Mouse (Mus musculus) kidney, adult 9 months (tissue): ENCODE measurements at regions not wholly inside any gene's neighbourhood (a gene's known extent, or its start where the extent isn't known, plus 50 kb on each side); places are given as distances from the start of the nearest gene placed in this dataset.

Source experiments
- DNase-seq: peaks from one replicate; pipeline ENCODE4 v3.0.0; 2022

DNA sequence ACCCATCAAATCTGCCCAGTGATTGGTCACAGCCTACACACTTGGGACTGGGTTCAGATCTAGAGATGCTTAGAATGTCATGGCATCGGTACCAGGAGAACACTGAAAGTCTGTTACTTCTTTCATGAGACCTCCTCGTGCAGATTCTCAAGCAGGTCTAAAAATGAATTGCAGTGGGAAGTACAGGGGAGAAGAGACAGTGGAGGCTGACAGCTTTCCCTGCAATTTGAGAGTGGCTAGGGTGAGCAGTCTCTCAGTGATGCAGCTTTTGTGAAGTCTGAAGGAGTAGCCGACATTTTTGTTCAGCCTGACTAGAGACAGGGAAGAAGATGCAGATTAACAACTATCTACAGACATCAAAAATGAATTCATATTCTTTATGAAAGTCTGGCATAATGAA lies 112.5 kb downstream of the Fam198b start:
- no peak for DNase-seq

DNA sequence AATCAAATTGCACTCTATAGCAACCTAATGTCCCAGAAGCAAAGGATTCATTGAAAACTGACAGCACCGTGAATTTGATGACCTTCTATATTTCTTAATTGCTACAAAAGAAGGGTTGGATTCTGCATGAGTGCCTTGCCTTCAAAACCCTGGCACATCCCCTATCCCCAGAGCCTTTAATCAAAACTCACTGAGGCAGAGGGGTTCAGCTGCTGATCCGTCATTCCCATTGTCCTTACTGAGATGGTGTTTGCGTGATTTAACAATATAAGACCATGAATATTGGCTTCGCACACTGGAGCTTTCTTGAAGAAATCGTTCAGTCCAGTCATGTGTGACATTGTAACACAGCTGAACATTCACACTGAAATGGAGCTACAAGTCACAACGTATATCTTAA lies 118.0 kb downstream of the Fam198b start:
- DNase-seq = no peak

DNA sequence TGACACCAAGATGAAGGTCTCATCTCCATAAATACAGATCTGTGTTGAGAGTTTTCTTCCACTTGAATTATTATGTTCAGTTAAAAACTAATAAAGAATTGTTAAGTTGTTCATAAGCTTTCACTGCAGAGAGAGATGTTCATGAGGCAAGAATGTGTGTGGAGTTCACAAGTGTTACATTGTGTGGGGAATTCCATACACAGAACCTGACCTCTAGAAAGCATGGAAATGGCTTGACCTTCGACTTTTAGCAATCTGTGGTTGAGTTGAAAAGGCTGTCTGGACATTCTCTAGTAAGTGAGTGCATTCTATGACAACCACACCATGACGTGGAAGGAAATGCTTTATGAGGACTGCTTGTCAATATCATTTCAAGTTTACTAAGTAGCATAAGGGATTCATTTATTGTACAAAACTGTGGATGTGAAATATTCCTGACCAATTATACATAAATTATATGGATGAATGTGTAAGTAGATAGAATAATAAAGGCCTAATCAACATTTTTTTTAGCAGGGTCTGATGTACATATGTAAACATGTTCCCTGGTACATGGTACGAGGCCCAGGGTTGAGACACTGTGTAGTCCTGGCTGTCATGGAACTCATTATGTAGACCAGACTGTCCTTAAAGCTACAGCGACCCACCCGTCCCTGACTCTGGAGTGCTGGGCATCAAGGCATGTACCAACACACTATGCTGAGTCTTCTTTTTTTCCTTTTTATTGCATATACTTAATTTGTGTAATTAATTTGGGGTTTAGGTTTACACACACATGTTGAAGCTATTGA lies 119.2 kb downstream of the Fam198b start:
- no peak for DNase-seq

DNA sequence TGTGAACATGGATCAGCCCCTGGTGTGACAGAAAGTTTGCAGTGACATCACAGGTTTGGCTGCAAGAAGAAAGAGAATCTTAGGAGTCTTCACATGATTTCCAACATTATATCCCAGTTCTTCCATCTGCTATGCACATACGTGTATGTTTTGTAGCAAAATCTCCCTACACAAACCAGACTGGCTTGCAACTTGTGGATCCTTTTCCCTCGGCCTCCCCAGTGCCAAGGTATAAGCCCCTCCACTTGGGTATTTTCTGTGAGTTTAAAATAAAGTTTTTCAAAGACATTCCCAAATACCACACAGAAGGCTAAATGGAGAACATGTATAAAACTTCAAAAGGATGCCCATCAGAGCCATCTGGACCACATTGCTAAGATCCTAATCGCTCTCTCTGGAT lies 120.2 kb downstream of the Fam198b start:
- no peak for DNase-seq

DNA sequence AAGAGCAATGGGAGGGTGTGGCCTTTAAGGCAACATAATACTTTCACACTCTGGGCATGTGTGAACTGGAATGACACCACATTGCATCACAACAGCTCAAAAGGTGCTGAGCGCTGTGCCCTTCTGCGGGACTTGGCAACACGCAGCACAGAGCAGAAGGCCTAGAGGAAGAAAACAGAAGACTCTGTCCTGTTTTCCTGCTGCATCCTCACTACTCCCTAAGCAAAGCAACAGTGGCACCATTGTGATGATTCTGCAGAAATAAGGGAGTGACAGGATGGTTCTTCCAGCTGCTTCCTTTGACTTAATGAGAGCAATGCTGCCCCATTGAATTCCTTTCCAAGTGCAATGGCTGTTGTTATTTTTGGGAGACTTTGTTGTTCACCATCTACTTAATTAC lies 120.6 kb downstream of the Fam198b start:
- DNase-seq = no peak

DNA sequence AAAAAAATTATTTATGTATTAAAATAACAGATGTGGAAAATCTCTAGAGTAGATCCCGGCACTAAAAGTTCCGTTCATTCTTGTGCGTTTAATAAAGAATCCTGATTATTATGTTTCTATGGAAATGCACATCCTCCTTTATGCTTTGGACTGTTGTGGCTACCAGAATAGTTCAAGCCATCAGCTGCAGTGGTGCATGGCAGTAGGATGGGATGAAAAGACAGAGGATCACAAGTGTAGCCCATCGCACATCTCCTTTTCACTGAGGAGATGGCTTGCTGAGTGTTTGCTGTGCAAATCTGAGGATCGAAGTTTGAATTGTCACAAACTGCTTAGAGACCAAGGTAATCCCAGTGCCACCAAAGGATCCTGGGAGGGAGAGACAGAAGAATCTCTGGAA lies 121.0 kb downstream of the Fam198b start:
- DNase-seq = no peak

DNA sequence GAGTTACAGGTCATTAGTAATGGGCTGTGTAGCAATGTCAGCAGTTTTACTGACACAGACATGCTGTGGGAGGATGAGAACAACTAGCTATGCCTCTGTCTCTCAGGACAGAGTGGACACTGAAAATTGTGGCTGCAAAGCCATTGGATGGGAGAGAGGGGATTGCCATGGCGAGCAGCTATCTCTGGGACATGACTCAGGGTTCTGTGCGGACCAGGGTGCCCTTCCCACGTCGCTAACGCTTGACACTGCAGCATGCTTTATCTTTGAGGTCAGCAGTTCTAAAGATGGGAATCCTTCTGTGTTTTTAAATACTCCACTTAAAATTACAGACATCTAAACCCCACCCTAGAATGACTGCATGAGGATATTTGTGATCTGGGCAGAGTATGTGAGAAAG lies 121.9 kb downstream of the Fam198b start:
- DNase-seq = no peak

DNA sequence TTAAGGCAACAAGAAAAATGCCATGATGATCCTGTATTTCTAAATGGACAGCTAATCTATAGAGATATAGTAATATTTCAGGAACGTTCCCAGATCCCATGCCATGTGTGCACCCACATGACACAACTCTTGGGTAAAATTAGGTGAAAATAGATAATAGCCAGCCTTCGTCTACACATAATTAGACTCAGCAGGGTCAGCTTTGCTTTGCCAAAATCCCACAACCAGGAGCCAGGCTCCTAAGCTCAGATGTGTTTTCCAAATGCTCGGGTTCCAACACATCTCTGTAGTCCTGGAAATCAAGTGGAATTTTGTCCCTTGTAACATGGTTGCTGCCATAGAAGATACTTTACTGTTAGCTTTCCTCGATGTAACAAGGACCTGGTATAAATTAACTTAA lies 122.7 kb downstream of the Fam198b start:
- DNase-seq = no peak

DNA sequence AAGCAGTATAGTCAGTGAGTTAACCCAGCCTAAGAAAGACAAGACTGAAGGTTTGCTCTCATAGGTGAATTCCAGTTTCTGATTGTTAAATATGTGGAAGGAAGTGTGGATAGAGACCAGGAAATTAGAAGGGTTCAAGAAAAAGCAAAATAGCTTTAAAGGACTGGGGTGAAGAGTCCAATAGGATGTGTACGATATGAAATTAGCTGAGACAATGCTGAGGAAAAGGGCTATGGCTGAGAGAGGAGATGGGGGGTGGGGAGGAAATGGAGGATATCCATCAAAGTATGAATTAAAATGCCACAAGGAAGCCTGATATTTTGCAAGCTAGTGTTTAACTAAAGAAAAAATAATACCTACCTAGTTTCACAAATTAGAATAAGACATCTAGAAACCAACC lies 124.9 kb downstream of the Fam198b start:
- peak; percentile 14 for DNase-seq

DNA sequence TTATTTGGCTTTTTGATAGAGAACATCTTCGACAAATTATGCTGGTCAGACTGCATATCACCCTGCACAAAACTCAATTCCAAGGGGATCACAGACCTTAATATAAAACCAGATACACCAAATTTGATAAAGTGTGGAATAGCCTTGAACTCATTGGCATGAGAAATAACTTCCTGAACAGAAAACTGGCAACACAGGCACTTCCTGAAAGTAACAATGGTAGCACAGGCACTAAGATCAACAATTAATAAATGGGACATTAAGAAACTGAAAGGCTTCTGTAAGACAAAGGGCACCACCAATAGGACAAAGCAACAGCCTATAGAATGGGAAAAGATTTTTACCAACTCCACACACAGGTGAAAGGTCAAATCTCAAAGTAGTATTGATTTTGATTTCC lies 141.5 kb downstream of the Fam198b start:
- DNase-seq = peak; percentile 9

DNA sequence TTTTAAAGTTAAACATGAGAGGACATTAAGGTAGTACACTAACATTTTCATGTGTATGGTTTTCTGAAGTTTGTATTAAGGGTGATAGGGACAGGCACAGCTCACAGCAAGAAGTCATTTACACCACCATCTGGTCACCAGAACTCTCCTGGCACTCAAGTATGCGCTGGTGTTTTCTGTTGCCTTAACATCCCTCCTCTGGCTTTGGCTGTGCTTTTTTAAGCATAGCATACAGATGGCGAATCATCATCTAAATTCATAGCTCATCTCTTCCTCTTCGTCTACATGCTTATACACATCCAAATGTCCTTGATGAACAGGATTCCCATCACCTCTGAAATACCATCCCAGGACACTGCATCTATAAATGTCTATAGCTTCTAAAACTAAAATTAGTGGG lies 148.7 kb downstream of the Fam198b start:
- DNase-seq = no peak

DNA sequence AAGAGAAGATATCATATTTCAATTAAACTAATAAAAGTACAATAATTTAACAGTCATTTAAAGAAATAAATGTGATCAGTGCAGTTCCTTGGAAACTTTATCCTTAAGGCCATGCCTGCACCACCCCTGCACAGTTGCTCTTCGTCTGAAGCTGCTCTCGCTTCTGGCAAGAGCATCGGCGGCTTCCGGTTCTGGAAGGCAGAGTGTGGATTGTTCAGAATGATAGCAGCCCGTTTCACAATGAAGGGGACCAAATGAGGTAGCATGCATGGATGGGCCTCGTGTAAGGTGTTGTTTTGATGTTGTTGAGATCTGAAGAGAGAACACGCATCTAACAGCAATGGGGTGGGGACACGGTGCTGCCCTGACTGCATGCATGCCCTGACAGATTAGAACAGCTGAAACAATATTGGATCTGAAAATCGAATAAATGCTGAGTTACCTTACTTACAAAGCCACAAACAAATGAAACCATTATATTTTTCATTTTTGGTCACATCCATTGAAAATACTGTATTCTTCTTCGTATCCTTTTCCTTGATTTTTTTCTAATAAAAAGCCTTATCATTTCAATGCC lies 154.3 kb downstream of the Fam198b start:
- DNase-seq = no peak

DNA sequence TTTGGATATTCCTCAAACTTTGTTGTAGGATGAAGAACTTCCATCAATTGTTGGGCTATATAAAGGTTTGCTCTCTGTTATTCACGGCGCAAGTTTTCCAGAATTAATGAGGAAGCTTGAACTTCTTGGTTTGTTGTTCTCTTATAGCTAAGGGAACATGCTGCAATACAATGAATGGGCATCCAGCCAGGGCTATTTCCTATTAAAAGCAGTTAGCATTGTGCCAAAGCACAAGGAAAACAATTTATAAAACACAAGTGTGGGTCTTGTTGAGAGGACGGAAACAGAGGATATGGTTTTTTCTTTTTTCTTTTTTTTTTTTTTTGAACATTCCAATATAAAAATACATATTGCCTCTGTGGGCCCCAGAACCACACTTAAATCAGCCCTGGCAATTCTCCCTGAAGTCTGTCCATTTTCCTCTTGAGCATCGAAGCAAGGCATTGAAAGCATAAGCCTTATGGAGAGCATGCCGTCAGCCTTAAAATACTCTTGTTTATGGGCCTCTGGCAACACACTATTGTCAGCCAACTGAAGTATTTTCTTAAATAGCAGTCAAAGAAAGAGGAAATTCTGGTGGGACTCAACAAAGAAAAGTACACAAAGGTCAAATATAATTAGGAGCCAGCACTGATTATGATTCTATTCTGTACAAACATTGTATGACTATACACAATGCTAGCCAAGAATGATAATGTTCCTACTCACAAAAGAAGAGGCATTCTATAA lies 158.6 kb downstream of the Fam198b start:
- DNase-seq = peak; percentile 76

DNA sequence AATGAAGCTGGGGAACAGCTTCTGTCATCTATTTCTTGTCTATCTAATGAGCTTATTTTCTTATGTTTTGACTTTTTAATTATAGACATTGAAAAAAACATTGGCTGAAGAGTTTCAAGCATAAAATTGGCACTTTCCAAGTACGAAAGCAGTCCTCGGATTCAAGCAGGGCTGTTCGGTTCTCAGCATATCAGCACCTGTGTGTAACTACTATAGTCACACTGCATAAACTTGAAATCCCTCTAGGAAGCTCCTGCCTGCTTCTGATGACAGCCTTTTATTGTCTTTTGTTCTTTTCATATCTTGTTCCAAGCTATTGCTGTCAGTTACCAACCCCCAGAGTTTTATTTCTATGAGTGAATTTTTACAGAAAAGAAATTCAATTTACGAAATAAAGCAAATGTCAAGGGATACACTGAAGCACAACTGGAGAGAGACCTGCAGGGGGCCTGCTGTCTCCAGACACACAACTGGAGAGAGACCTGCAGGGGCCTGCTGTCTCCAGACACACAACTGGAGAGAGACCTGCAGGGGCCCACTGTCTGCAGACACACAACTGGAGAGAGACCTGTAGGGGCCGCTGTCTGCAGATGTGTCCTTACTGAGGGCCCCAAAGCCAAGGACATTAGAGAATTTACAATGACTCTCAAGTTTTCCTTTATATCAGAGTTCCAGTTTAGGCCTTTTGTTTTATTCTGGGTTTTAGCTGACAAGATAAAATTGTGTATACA lies 165.3 kb downstream of the Fam198b start:
- no peak for DNase-seq

DNA sequence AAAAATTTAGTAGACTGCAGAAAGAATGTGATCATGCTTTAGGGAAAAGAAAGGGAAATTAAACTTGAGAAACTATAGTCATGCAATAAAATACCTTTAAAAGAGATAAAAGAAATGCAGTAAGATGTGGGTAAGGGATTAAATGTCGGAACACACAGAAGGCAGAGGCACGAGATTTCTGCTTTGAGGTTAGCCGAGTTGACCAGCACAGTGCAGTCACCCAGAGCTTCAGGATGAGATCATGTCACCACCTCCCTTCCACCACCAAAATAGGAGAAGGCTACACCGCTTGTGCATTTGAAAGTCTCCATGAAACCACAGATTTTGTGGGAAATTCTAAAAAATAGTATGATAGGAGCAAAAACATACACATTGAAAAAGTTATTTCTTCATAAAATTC lies 166.6 kb downstream of the Fam198b start:
- DNase-seq = no peak

DNA sequence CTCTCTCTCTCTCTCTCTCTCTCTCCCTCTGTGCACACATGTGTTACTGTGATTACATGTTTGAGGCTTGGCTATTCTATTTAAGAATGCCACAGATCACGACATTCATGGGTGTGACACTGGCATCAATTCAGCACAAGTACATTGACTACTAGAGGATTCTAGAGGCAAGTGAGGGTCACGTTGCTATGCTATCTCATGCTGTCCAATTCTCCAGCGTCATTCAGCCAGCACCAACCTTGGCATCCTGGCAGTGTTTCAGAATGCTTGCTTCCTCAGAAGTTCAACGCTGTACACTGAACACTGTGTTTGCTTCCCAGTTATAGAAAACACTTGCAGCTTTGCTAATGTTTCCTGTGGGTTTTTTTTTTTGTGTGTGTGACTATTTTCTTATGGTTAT lies 167.6 kb downstream of the Fam198b start:
- no peak for DNase-seq

DNA sequence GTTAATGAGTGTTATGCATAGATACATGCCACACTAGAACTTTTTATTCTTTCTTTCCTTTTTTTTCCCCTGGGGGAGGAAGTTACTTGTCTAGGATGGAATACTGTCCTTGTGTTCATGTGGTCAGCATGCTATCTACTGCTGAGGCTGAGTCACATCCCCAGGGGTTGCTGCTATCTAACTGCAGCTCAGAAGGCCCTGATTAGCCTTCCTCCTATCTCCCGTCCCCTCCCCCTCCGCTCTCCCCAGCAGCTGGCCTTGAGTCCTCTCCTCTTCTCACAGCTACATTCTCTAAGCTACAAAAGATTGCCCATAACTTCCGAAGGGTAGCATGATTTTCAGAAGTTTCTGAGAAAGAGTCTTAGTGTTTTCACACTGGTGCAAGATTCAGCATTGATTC lies 168.5 kb downstream of the Fam198b start:
- DNase-seq = no peak

DNA sequence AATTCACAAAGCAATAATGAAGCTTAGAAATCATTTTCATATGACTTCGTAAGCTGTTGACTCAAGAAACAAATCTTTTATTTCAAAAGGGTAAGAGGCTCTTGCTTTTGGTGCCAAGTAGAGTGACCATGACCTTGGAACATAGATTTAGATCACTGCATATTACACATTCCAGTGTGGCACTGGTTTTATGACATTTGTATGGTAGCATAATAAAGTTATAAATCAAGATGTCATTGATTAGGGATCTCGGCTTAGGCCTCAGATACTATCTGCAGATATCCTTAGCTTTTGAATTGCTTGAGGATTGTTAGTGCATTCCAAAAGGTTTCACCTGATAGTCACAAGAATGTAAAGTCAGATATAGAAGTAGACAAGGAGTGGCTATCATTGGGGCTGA lies 169.1 kb downstream of the Fam198b start:
- no peak for DNase-seq

DNA sequence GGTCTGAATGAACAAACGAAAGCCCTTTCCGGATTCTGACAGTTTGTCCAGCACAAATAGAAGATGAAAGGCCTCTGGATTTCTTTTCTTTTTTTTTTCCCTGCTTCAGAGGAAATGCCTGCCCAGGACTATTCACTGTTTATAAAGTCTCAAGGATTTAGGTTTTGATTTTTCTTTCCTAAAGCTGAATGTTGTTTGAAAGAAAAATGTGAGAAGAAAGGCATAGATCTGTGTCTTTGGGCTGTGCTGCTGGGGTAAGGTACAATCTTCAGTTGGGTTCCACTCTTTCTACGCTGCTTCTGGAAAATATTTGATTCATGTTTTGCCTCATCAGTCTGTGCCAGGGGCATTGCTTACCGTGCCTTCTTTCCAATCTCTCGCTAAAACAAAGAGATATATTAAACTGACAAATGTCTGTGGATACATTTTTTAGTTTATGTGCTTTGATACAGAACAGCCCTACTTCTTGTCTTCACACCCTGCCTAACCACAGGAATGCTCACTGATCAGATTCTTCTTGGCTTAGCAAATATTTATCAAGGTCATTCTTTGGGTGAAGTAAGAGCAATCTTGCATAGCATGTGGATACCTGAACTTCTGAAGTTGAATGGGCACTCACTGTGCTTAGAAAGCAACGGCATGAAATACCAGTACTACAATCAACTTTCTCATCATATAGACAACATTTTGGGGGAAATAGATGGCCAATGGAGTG lies 172.5 kb downstream of the Fam198b start:
- DNase-seq = no peak

DNA sequence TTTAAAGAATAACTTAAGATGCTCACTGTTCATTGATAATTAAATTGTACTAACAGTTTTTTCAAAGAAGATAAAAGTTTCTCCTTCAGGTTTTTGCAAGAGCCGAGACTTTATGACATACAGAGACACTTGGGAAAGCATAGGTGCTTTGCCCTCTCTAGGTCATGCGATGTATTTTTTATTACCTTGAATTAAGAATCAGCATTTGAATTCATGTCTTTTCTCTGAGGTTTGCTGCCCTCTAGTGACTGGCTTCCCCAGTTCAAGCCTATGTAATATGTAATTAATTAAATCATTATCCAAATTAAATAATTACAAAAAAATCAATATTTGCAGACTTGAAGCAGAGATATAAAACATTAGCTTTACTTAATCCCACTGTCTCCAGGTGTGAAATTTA lies 174.4 kb downstream of the Fam198b start:
- DNase-seq = peak; percentile 71

DNA sequence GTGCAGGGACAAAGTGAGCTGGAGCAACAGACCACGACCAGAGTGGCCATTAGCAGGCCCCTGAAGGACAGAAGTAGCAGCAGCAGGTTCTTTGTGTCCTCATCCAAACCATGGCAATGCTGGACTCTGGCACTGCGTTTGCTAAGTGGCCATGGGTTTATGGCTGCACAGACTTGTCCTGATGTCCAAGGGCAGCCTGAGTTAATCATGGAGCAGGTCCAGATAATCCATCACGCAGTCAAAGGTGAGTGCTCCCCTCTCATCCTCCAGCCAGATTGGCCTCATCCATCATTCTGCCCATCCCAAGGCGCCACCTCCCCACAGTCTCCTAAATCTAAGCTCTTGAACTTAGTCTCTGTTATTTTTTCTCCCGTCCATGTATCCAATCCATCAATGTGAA lies 186.4 kb downstream of the Fam198b start:
- no peak for DNase-seq

DNA sequence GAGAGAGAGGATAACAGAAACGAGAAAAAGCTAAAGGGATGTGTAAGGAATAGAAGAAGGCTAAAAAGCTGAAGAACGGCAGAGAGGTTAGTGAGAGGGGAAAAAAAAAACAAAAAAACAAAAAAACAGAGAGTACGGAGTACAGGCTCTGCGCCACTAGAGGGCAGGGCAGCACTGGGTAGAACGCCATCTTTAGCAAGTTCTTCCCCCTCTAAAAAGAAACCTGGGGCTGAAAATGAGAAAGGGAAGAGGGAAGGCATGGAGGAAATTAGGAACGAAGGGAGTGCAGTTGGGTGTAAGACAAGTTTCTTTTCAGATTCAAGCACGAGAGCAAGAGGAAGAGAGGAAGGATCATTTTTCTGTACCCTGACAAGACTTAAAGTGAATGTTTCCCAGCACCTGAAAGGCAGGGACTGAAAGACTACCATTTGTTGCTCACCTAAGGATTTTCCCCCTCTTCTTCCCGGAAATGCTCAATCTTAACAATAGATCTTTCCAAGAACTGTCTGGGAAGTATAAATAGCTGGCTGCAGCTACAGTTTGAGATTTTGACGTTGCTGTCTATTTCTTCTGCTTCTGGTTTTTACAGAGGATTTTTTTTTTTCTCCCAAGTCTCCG lies 195.6 kb downstream of the Fam198b start:
- peak; percentile 67 for DNase-seq
